Mouse (Mus musculus) embryonic fibroblast, embryonic 13.5 days (primary cell): ENCODE results near the gene Bax.

Experiments used
- CTCF ChIP-seq: IDR thresholded peaks from 2 replicates; pipeline ENCODE4 v1.5.1; 2011; ENCODE audit warnings: mild to moderate bottlenecking, control low read depth, low read length, moderate library complexity, borderline replicate concordance; ENCODE audit not compliant: insufficient read depth
- POLR2A ChIP-seq: IDR thresholded peaks from 2 replicates; pipeline ENCODE4 v1.6.1; 2011; ENCODE audit warnings: low read depth, mild to moderate bottlenecking, control low read depth, low read length, moderate library complexity

DNA sequence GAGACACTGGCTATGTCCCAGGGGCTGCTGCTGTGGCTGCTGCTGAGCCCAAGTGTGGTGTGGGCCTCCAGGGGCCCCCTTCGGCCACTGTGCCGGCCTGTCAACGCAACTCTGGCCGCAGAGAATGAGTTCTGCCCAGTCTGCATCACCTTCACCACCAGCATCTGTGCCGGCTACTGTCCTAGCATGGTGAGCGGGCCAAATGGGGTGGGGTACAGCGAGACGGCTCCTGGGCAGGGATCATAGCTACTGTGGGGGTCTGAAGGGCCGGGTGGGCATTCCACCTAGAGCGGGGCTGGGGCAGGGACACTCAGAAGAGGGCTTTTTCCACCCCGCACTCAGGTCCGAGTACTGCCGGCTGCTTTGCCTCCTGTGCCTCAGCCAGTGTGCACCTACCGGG lies 45.5 kb downstream of the Bax start:
- TF ChIP-seq CTCF (no peak), POLR2A (no peak)
